Mouse (Mus musculus): Measurements from ENCODE around the gene Mcrs1.
"Not testable (repeated sequence)": the region's sequence is repeated elsewhere in the genome, so short reads cannot be mapped to it uniquely, and the experiment has no call there.

Gene Mcrs1

GRCm38 (mm10) chr15:99251626-99252380, at the start of gene Mcrs1:
Mcrs1 (minus strand) TSS chr15:99251961.
- peak; percentile 98 to 100 for DNase-seq (ENCODE audit: inconsistent age in 2 of 2, low spot score in 1 of 2)

- DNase-seq (ENCODE audit: inconsistent age in 2 of 2, low spot score in 1 of 2), result peak in 1 of 2 experiments; percentile 50
Measured at GRCm38 (mm10) chr15:99296213-99296612, 44.5 kb upstream of the Mcrs1 start.

- peak; percentile 66 to 87 for DNase-seq (ENCODE audit: inconsistent age in 2 of 2, low spot score in 1 of 2)
Measured at GRCm38 (mm10) chr15:99295484-99295981, 43.8 kb upstream of the Mcrs1 start, which contains the start of gene Fam186b. Fam186b (minus strand) TSS chr15:99295888.

- peak; percentile 98 to 99 for DNase-seq (ENCODE audit: inconsistent age in 2 of 2, low spot score in 1 of 2)
Measured at GRCm38 (mm10) chr15:99294813-99295374, 43.1 kb upstream of the Mcrs1 start, which contains the start of gene Prpf40b. Prpf40b (plus strand) TSS chr15:99295087.

- DNase-seq (ENCODE audit: inconsistent age in 2 of 2, low spot score in 1 of 2), result no peak
Measured at GRCm38 (mm10) chr15:99294287-99294686, 42.5 kb upstream of the Mcrs1 start.

- no peak for DNase-seq (ENCODE audit: inconsistent age in 2 of 2, low spot score in 1 of 2)
Measured at GRCm38 (mm10) chr15:99290586-99290985, 38.8 kb upstream of the Mcrs1 start.

- no peak for DNase-seq (ENCODE audit: inconsistent age in 2 of 2, low spot score in 1 of 2)
Measured at GRCm38 (mm10) chr15:99285189-99285535, 33.4 kb upstream of the Mcrs1 start.

- DNase-seq (ENCODE audit: inconsistent age in 2 of 2, low spot score in 1 of 2), result peak in 1 of 2 experiments; percentile 37
Measured at GRCm38 (mm10) chr15:99284527-99285188, 32.9 kb upstream of the Mcrs1 start.

- DNase-seq (ENCODE audit: inconsistent age in 2 of 2, low spot score in 1 of 2), result no peak
Measured at GRCm38 (mm10) chr15:99283456-99283855, 31.7 kb upstream of the Mcrs1 start.

- no peak for DNase-seq (ENCODE audit: inconsistent age in 2 of 2, low spot score in 1 of 2)
Measured at GRCm38 (mm10) chr15:99278271-99278670, 26.5 kb upstream of the Mcrs1 start.

- no peak for DNase-seq (ENCODE audit: inconsistent age in 2 of 2, low spot score in 1 of 2)
Measured at GRCm38 (mm10) chr15:99276095-99276494, 24.3 kb upstream of the Mcrs1 start.

- peak; percentile 61 to 89 for DNase-seq (ENCODE audit: inconsistent age in 2 of 2, low spot score in 1 of 2)
Measured at GRCm38 (mm10) chr15:99265679-99266078, 13.9 kb upstream of the Mcrs1 start.

GRCm38 (mm10) chr15:99264363-99264762, 12.6 kb upstream of the Mcrs1 start:
- no peak for DNase-seq (ENCODE audit: inconsistent age in 2 of 2, low spot score in 1 of 2)

- no peak for DNase-seq (ENCODE audit: inconsistent age in 2 of 2, low spot score in 1 of 2)
Measured at GRCm38 (mm10) chr15:99262702-99263101, 10.9 kb upstream of the Mcrs1 start.

- DNase-seq (ENCODE audit: inconsistent age in 2 of 2, low spot score in 1 of 2), result peak; percentile 85 to 92
Measured at GRCm38 (mm10) chr15:99259730-99260252, 8.0 kb upstream of the Mcrs1 start.

- DNase-seq (ENCODE audit: inconsistent age in 2 of 2, low spot score in 1 of 2), result no peak
Measured at GRCm38 (mm10) chr15:99259167-99259729, 7.5 kb upstream of the Mcrs1 start.

GRCm38 (mm10) chr15:99255241-99255749, 3.5 kb upstream of the Mcrs1 start:
- no peak for DNase-seq (ENCODE audit: inconsistent age in 2 of 2, low spot score in 1 of 2)

GRCm38 (mm10) chr15:99254477-99255005, 2.8 kb upstream of the Mcrs1 start:
- DNase-seq (ENCODE audit: inconsistent age in 2 of 2, low spot score in 1 of 2), result no peak

- no peak for DNase-seq (ENCODE audit: inconsistent age in 2 of 2, low spot score in 1 of 2)
Measured at GRCm38 (mm10) chr15:99253772-99254171, 2.0 kb upstream of the Mcrs1 start.

- not testable (repeated sequence) for DNase-seq (ENCODE audit: inconsistent age in 2 of 2, low spot score in 1 of 2)
Measured at GRCm38 (mm10) chr15:99253175-99253479, 1.4 kb upstream of the Mcrs1 start.
